Mouse (Mus musculus) cerebellum, adult 11 months (tissue): ENCODE measurements around the gene Rabl6.
"Not testable (repeated sequence)": the region's sequence is repeated elsewhere in the genome, so short reads cannot be mapped to it uniquely, and the experiment has no call there.

ENCODE experiments used
- DNase-seq: peaks from one replicate; pipeline ENCODE4 v3.0.0; 2022

Gene Rabl6

GRCm38 (mm10) chr2:25574579-25575431 lies 33.5 kb downstream of the Rabl6 start, which contains the start of the genes Mamdc4 and Phpt1:
TSS of gene Mamdc4 (minus strand) at chr2:25574845.
TSS of gene Phpt1 (minus strand) at chr2:25575224.
- DNase-seq = peak; percentile 94

GRCm38 (mm10) chr2:25574136-25574535 lies 34.2 kb downstream of the Rabl6 start:
- DNase-seq = peak; percentile 47

GRCm38 (mm10) chr2:25573068-25573467 lies 35.3 kb downstream of the Rabl6 start:
- peak; percentile 21 for DNase-seq

GRCm38 (mm10) chr2:25571221-25571620 lies 37.1 kb downstream of the Rabl6 start:
- no peak for DNase-seq

GRCm38 (mm10) chr2:25569323-25569722 lies 39.0 kb downstream of the Rabl6 start:
- no peak for DNase-seq

GRCm38 (mm10) chr2:25568473-25569019 lies 39.8 kb downstream of the Rabl6 start:
- no peak for DNase-seq

GRCm38 (mm10) chr2:25566558-25566957 lies 41.8 kb downstream of the Rabl6 start:
- no peak for DNase-seq

GRCm38 (mm10) chr2:25565741-25566140 lies 42.6 kb downstream of the Rabl6 start:
- DNase-seq = no peak

GRCm38 (mm10) chr2:25561946-25562345 lies 46.4 kb downstream of the Rabl6 start:
- DNase-seq = peak; percentile 80

GRCm38 (mm10) chr2:25560551-25560950 lies 47.8 kb downstream of the Rabl6 start:
- no peak for DNase-seq

GRCm38 (mm10) chr2:25558774-25559173 lies 49.5 kb downstream of the Rabl6 start:
- no peak for DNase-seq

GRCm38 (mm10) chr2:25557964-25558360 lies 50.4 kb downstream of the Rabl6 start:
- DNase-seq = no peak

- peak; percentile 93 for DNase-seq
These were observed 50.9 kb downstream of the Rabl6 start, which contains the start of gene Edf1 for GRCm38 (mm10) chr2:25557221-25557963. TSS of gene Edf1 (plus strand) at chr2:25557847.

- no peak for DNase-seq
These were observed 52.0 kb downstream of the Rabl6 start for GRCm38 (mm10) chr2:25556296-25556695.

- not testable (repeated sequence) for DNase-seq
These were observed 52.8 kb downstream of the Rabl6 start for GRCm38 (mm10) chr2:25555479-25555878.

- DNase-seq = not testable (repeated sequence)
These were observed 55.0 kb downstream of the Rabl6 start for GRCm38 (mm10) chr2:25553171-25553786.

GRCm38 (mm10) chr2:25551186-25551585 lies 57.1 kb downstream of the Rabl6 start:
- DNase-seq = peak; percentile 54

GRCm38 (mm10) chr2:25549021-25549991 lies 59.0 kb downstream of the Rabl6 start:
- DNase-seq = no peak

GRCm38 (mm10) chr2:25546811-25547491 lies 61.4 kb downstream of the Rabl6 start, which contains the start of gene Traf2:
TSS of gene Traf2 (minus strand) at chr2:25546940.
- DNase-seq = peak; percentile 98

- DNase-seq = no peak
These were observed 62.1 kb downstream of the Rabl6 start for GRCm38 (mm10) chr2:25545996-25546810.
